Mouse (Mus musculus) kidney, postnatal 0 days (tissue): ENCODE data around the gene Serbp1. TPM values are rescaled to one million over a fixed set of nuclear protein-coding genes. Genes with fewer than 3 reads are reported as not detected.

Experiments
- ATAC-seq: fragments of 200-750 bp; cut with Nextera tagmentation; replicated peaks from 2 replicates; pipeline ENCODE4 v1.8.0; 2017; ENCODE audit warnings: low read depth, moderate number of reproducible peaks, moderate TSS enrichment, moderate library complexity; ENCODE audit not compliant: low FRiP score
- DNase-seq: peaks from one replicate; pipeline ENCODE4 v3.0.0-alpha.2; 2016; ENCODE audit warnings: low spot score
- H3K27ac ChIP-seq: fragments of 300-500 bp; sonication (generic); 2 replicates; pipeline ENCODE4 v1.5.1; 2014; ENCODE audit warnings: mild to moderate bottlenecking
- H3K27me3 ChIP-seq: fragments of 300-500 bp; sonication (generic); 2 replicates; pipeline ENCODE4 v1.6.1; 2014; ENCODE audit warnings: low read length, mixed read lengths; ENCODE audit not compliant: insufficient read depth
- H3K36me3 ChIP-seq: fragments of 300-500 bp; sonication (generic); 2 replicates; pipeline ENCODE4 v1.6.1; 2014; ENCODE audit warnings: low read length, mixed read lengths; ENCODE audit not compliant: insufficient read depth
- H3K4me1 ChIP-seq: fragments of 300-500 bp; sonication (generic); replicated peaks from 2 replicates; pipeline ENCODE4 v1.6.1; 2014; ENCODE audit warnings: antibody characterized with exemption, low read length, mixed read lengths; ENCODE audit not compliant: insufficient read depth
- H3K4me2 ChIP-seq: fragments of 300-500 bp; sonication (generic); 2 replicates; pipeline ENCODE4 v1.6.1; 2014; ENCODE audit warnings: mild to moderate bottlenecking, low read length, moderate library complexity, mixed read lengths
- H3K4me3 ChIP-seq: fragments of 300-500 bp; sonication (generic); replicated peaks from 2 replicates; pipeline ENCODE4 v1.5.1; 2014; ENCODE audit warnings: low read depth, low read length
- H3K9ac ChIP-seq: fragments of 300-500 bp; sonication (generic); 2 replicates; pipeline ENCODE4 v1.6.1; 2014; ENCODE audit warnings: low read depth, low read length
- H3K9me3 ChIP-seq: fragments of 300-500 bp; sonication (generic); replicated peaks from 2 replicates; pipeline ENCODE4 v1.6.1; 2016; ENCODE audit warnings: low read length, inconsistent platforms, mixed read lengths
- CTCF ChIP-seq: IDR thresholded peaks from 2 replicates; pipeline ENCODE4 v1.5.1; 2016; ENCODE audit warnings: antibody characterized with exemption, low read depth, mild to moderate bottlenecking, moderate library complexity
- WGBS: fragments of 180-500 bp; shearing (Covaris S2); extraction: QIAGEN DNeasy Blood & Tissue Kit; methylation state at CpG from one replicate; pipeline ENCODE4 v1.1.7; 2014; 5-methylcytosine and 5-hydroxymethylcytosine counted together
- polyA plus RNA-seq: library from polyadenylated mRNA; unstranded; fragments of >200 nt; fragmentation: Nextera tagmentation; extraction: Ambion mirVana; gene quantifications from 2 replicates; pipeline ENCODE4 v1.2.1, GENCODE M21; 2015

Gene Serbp1
- polyA plus RNA-seq, 1 experiment from 2014 or later, result 371 TPM

DNA sequence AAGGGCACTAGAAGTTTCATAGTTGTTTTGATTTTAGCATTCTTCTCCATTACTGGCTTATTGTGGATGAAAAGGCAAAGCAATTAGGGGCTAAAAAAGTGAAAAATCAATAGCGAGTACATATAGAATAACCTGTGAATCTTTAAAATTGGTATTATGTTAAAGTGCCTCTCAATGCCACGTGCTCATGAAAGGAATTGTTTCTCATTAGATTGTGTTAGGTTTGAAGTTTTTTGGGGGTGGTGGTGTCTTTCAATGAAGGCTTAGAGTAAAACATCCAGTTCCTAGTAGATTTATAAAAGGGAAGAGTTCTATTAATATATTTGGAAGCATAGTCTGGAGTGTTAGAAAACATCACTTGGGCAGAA lies 30.3 kb downstream of the Serbp1 start:
- no peaks in the 10 kb centered on the region for H3K9me3 ChIP-seq
- H3K27me3 ChIP-seq, result no peaks in the 10 kb centered on the region
- ATAC-seq (no peak), DNase-seq (no peak)
- H3K27ac ChIP-seq, result no peak overlapping the region
- peak overlapping the region; percentile 91 for H3K4me3 ChIP-seq
- H3K4me2 ChIP-seq, result peak overlapping the region; percentile 72
- peaks cover 3% of the 10 kb centered on the region; the same call in 1 of the 2 replicates for H3K4me1 ChIP-seq
- peak overlapping the region; percentile 97 for H3K9ac ChIP-seq
- peaks cover 6% of the 10 kb centered on the region; the same call in 1 of the 2 replicates for H3K36me3 ChIP-seq
- 1% methylated on average over 2 of the region's 2 CpGs for WGBS
- no peak for TF ChIP-seq CTCF

DNA sequence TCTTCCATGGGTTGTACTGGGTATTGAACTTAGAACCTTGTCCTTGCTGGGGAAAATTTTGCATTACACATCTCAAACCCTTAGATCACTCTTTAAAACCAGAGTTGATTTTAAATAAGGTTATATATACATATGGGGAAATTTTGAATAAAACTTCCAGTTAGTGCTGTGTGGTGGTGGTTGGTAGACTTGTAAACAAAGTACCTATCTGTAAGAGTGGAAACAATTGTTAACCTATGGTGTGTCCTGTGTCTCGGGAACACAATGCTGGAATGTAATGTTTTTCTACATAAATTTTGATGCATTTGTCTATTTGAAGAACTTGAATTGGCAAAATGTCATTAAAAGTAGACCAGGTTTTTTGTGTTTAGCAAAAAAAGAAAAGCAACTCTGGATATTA lies 31.0 kb downstream of the Serbp1 start:
- H3K36me3 ChIP-seq, result peaks cover 6% of the 10 kb centered on the region; the same call in 1 of the 2 replicates
- no peak overlapping the region for H3K9ac ChIP-seq
- H3K27me3 ChIP-seq, result no peaks in the 10 kb centered on the region
- ATAC-seq (no peak), DNase-seq (no peak)
- peak overlapping the region; percentile 72 for H3K4me2 ChIP-seq
- H3K4me3 ChIP-seq, result peak overlapping the region; percentile 91
- peaks cover 3% of the 10 kb centered on the region; the same call in 1 of the 2 replicates for H3K4me1 ChIP-seq
- no peaks in the 10 kb centered on the region for H3K9me3 ChIP-seq
- no peak overlapping the region for H3K27ac ChIP-seq
- 0% methylated on average over 1 of the region's 1 CpGs for whole genome bisulfite sequencing
- TF ChIP-seq CTCF, result no peak

DNA sequence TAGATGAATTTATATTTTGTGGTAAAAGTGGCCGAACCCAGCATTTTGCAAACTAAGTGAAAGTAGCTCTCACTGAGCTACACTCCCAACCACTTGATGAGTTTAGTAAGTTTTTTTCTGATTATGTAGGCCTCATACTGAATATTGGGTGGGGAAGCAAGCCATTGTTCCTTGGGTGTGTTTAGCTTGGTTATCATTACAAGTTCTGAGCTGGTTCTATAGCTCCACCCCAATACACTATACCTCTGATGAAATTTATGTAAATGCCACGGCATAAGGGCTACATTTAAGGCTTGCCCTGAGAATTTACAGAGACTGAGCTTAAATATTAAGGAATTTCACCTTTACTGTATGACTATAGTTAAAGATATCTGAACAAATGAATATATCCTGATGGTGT lies 31.5 kb downstream of the Serbp1 start:
- 6% methylated on average over 2 of the region's 2 CpGs for WGBS
- H3K9me3 ChIP-seq, result no peaks in the 10 kb centered on the region
- DNase-seq, result no peak
- H3K4me1 ChIP-seq, result peaks cover 3% of the 10 kb centered on the region; the same call in 1 of the 2 replicates
- peak overlapping the region; percentile 72 for H3K4me2 ChIP-seq
- H3K27ac ChIP-seq, result no peak overlapping the region
- no peak for ATAC-seq
- TF ChIP-seq CTCF, result no peak
- no peaks in the 10 kb centered on the region for H3K27me3 ChIP-seq
- H3K36me3 ChIP-seq, result peaks cover 6% of the 10 kb centered on the region; the same call in 1 of the 2 replicates
- H3K9ac ChIP-seq, result no peak overlapping the region
- H3K4me3 ChIP-seq, result peak overlapping the region; percentile 91; the same call in 1 of the 2 replicates

DNA sequence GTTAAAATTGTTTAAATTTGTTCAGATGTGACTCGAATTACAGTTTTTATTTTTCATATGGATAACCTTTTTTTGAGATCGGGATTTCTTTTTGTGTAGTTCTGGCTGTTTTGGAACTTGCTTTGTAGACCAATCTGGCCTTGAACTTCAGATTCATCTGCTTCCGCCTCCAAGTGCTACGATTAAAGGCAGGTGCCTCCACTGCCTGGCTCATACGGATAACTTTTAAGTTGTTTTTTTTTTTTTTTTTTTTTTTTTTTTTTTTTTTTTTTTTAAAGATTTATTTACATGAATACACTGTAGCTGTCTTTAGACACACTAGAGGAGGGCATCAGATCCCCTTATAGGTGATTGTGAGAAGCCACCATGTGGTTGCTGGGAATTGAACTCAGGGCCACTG lies 40.0 kb downstream of the Serbp1 start:
- H3K9ac ChIP-seq, result no peak overlapping the region
- H3K9me3 ChIP-seq, result no peaks in the 10 kb centered on the region
- ATAC-seq, result no peak
- H3K4me3 ChIP-seq, result no peak overlapping the region
- no peaks in the 10 kb centered on the region for H3K4me1 ChIP-seq
- DNase-seq, result no peak
- TF ChIP-seq CTCF, result no peak
- H3K4me2 ChIP-seq, result no peak overlapping the region
- peaks cover 29% of the 10 kb centered on the region for H3K36me3 ChIP-seq
- H3K27ac ChIP-seq, result no peak overlapping the region
- H3K27me3 ChIP-seq, result no peaks in the 10 kb centered on the region
- WGBS, result 77% methylated on average over 5 of the region's 5 CpGs

DNA sequence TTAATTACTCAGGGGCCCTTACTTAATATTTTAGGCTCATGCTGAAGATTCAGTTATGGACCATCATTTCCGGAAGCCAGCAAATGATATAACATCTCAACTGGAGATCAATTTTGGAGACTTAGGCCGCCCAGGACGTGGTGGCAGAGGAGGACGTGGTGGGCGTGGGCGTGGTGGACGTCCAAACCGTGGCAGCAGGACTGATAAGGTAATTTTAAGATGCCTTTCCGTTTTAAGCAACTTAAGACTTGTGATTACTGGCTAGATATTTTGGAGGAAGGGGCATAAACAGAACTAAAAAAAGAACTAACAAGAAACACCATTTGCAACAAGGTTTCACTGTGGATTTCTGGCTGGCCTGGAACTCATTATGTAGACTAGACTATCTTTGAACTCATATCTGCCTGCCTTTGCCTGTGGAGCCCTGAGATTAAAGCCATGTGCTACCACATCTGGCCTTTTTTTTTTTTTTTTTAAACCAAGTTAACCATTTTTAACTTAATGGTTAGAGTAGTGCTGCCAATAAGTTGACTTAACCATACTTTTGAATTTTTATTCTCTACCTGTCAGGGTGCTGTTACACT lies 43.7 kb downstream of the Serbp1 start:
- WGBS, result 85% methylated on average over 9 of the region's 9 CpGs

DNA sequence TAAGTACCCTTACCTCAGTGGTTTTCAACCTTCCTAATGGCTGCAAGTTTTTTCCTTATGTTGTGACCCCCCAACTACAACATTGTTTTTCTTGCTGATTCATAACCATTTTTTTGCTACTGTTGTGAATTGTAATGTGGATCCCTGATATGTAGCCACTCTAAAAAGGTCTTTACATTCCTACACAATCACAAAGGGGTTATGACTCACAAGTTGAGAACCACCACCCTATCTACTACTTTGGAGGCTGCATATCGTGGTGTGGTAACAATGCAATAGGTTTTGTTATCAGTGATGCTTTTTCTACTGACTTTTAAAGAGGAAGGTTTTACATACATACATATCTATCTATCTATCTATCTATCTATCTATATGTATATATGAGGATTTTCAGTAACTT lies 44.9 kb downstream of the Serbp1 start:
- no peak for DNase-seq
- Histone ChIP-seq H3K9ac (no peak overlapping the region), H3K4me1 (no peaks in the 10 kb centered on the region), H3K9me3 (no peaks in the 10 kb centered on the region), H3K4me3 (no peak overlapping the region), H3K27me3 (no peaks in the 10 kb centered on the region), H3K4me2 (no peak overlapping the region), H3K36me3 (peaks cover 26% of the 10 kb centered on the region), H3K27ac (no peak overlapping the region)
- no peak for TF ChIP-seq CTCF
- WGBS, result 89% methylated on average over 1 of the region's 1 CpGs
- no peak for ATAC-seq

More for the DNA sequence above, 43.7 kb downstream of the Serbp1 start:
- Histone ChIP-seq H3K27me3 (no peaks in the 10 kb centered on the region), H3K36me3 (peaks cover 30% of the 10 kb centered on the region), H3K27ac (no peak overlapping the region), H3K4me1 (no peaks in the 10 kb centered on the region), H3K4me2 (no peak overlapping the region), H3K4me3 (no peak overlapping the region), H3K9ac (no peak overlapping the region), H3K9me3 (no peaks in the 10 kb centered on the region)
- TF ChIP-seq CTCF, result no peak
- no peak for DNase-seq
- no peak for ATAC-seq

DNA sequence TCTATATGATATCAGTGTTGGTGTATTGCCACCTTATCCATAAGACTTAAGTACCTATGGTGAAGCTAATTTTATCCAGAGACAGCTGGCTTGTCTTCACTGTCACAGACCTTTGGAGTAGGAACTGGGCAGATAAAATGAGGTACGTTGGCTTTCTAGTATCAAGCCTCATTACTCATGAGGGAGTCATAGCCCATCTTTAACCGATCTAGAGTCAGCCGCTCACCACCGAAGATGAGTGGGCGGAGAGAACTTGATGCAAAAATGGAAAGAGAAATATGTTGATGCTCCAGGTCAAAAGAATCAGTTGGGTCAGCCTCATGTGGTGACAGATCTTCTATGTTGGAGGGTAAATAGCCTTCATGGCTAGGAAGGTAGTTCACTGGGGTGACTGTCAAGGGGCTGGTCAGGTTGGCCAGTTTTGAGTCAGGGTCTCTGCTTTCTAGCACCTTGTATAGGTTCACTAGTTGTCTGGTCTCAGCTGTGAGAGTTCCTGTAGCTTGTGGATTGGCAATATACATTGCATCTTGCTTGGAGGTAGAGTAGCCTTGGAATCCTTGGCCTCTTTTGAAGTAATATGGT lies 54.2 kb downstream of the Serbp1 start:
- TF ChIP-seq CTCF, result no peak
- no peak overlapping the region for H3K9ac ChIP-seq
- DNase-seq (no peak), ATAC-seq (no peak)
- no peaks in the 10 kb centered on the region for H3K4me1 ChIP-seq
- 83% methylated on average over 5 of the region's 5 CpGs for WGBS
- H3K4me2 ChIP-seq, result no peak overlapping the region
- peaks cover 3% of the 10 kb centered on the region; the same call in 1 of the 2 replicates for H3K36me3 ChIP-seq
- no peak overlapping the region for H3K27ac ChIP-seq
- no peaks in the 10 kb centered on the region for H3K9me3 ChIP-seq
- no peak overlapping the region for H3K4me3 ChIP-seq
- H3K27me3 ChIP-seq, result no peaks in the 10 kb centered on the region
